Mouse (Mus musculus) stomach, postnatal 0 days (tissue): Measurements from ENCODE around the gene Lias.

Experiments
- CTCF ChIP-seq: IDR thresholded peaks from 2 replicates; pipeline ENCODE4 v1.5.1; 2016; ENCODE audit warnings: antibody characterized with exemption, low read depth, mild to moderate bottlenecking, moderate library complexity
- EP300 ChIP-seq: optimal IDR thresholded peaks from 2 replicates; pipeline ENCODE3; 2016; ENCODE audit warnings: antibody characterized with exemption

DNA sequence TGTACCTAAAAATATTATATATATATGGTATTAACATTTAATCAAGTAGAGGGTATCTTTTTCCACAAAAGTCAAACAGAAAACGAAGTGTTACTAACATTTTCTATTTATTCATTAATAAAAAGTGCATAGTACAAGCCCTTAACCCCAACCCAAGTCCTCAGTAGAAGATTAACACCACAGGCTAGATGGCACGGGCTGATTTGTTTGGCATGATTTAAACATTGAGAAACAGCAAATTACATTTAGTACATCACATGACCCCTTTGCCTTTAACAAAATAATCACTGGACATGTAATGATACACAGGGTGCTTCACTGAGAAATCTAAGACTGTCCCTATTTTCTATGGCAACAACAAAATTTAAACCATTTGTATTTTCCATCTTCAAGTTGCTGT is 55.5 kb downstream of the Lias start:
- TF ChIP-seq CTCF (no peak), EP300 (no peak)
